Mouse (Mus musculus) lung, postnatal 4 days (tissue): Measurements from ENCODE around the gene Nop53.

Source experiments
- DNase-seq, 2 experiments: peaks; one replicate each; pipeline ENCODE4 v3.0.0; 2021

Nop53 gene

GRCm38 (mm10) chr7:15945721-15946536 is at the start of gene Nop53:
Gene Nop53, minus strand, starts transcription at chr7:15946074.
- DNase-seq = peak; percentile 92 to 93

GRCm38 (mm10) chr7:15993789-15994188 is 47.9 kb upstream of the Nop53 start:
- no peak for DNase-seq

- DNase-seq = no peak
Observed at GRCm38 (mm10) chr7:15993152-15993551, 47.3 kb upstream of the Nop53 start.

GRCm38 (mm10) chr7:15991764-15992163 is 45.9 kb upstream of the Nop53 start:
- no peak for DNase-seq

DNA sequence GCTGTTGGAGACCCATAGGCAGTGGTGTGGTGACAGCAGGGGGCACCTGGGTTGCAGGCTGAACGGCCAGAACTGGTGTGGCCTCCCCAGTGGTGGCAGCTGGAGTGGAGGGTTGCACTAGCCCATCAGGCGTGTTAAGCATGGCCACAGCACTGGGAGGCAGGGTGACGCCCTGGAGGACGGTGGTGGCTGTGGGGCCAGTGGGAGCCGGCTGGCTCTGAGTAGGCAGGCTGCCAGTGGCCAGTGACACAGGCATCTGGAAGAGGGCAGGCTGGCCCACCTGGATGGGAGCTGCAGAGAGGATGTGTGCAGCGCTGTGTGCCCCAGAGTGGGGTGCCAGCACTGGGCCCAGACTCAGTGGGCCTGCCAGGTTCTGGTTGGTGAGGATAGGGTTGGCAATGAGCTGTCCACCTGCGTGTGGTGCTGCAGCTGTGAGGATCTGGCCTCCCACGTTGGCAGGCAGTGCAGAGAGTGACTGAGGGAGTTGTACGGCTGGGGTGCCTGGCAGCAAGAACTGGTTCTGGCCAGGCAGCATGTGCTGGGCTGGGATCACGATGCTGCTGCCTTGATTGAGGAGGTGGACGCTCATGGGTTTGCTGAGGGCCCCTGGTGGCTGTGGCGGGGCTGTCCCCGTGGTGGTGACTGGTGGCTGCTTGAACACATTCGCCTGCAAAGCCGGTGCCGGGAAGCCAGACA is 41.9 kb upstream of the Nop53 start:
- DNase-seq = no peak

DNA sequence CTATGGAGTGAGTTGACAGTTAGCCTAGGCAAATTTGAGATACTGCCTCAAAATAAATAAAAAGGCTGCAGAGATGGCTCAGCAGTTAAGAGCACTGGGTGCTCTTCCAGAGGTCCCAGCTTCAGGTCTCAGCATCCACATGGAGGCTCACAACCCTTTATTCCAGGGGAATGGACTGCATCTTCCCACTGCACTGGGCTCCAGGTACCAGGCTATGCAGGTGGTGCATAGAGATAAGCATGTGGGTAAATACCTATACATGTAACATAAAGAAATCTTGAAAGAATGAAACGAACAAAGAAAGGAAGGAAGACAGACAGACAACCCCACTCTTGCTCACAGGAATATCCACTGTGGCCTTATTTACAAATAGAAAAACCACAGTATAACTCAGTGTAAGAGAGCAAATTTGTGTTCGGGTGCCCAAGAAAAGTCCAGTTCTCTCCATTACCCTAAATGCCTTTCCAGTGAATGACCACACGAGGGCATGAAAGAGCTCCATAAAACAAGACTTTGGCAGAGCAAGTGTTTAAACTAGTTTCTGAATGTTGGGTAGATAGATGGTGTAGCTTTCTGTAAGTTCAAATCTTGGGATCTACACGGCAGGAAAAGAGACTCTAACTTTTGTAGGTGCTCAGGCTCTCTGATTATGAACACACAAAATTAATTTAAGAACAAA is 37.0 kb upstream of the Nop53 start:
- peak in 1 of 2 experiments; percentile 57 for DNase-seq

DNA sequence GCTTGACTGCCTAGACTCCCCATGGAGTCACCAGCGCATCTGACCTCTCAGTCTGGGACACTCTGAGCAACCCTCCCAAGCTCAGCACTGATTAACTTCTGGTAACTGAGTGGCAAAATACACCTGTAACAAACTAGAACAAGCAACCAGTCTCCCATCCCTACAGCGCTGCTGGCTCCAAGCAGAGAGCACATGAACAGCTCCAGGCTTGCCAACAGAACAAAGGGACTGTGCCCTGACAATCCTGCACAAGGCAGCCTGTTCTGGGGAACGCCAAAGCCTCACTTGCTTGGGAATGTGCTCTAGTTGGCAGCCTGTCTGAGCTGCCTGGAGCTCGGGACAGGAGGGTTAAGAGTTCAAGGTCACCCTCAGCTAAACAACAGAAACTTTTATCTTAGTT is 35.7 kb upstream of the Nop53 start:
- no peak for DNase-seq

GRCm38 (mm10) chr7:15980246-15980645 is 34.4 kb upstream of the Nop53 start:
- DNase-seq = peak; percentile 67 to 83

DNA sequence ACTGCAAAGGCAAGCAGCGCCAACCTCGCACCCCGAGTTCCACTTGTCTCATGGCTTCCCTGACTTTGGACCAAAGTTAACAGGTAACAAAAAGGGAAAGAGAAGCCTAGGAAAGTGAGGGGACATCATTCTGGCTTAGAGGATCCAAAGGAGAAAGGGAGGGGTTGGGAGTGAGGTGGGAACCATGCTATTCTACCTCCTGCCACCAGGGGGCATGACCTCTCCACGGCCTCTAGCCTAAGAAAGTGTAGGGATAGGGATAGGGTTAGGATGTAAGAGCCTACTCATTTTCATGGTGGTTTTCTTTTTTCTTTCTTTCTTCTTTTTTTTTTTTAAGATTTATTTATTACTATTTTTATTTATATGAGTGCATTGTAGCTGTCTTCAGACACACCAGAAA is 30.0 kb upstream of the Nop53 start:
- peak; percentile 47 to 73 for DNase-seq

DNA sequence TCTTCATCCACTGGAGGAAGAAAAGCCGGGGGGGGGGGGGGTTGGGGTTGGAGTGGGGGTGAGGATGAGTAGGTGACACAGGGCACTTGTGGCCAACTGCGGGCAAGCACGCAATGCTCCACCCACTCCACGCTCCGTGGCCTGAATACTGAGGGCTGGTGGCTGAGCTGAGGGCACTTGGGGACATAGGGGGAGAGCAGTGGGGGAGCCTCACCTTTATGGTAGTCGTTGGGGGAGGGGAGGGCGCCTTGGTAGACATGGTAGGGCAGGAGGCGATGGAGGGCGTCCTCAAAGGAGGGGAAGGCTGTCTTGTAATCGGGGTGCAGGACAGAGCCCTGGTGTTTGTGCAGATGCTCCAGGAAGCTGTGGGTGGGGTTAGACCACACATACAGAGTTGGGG is 29.6 kb upstream of the Nop53 start:
- DNase-seq = no peak

GRCm38 (mm10) chr7:15974712-15975111 is 28.8 kb upstream of the Nop53 start:
- DNase-seq = peak; percentile 68 to 79

GRCm38 (mm10) chr7:15972247-15972646 is 26.4 kb upstream of the Nop53 start:
- DNase-seq = no peak

- no peak for DNase-seq
Observed at GRCm38 (mm10) chr7:15969674-15970073, 23.8 kb upstream of the Nop53 start.

GRCm38 (mm10) chr7:15968322-15968721 is 22.4 kb upstream of the Nop53 start:
- no peak for DNase-seq

- DNase-seq = peak; percentile 90 to 92
Observed at GRCm38 (mm10) chr7:15967312-15967711, 21.4 kb upstream of the Nop53 start, which contains the start of gene Ehd2. Gene Ehd2, minus strand, starts transcription at chr7:15967567.

GRCm38 (mm10) chr7:15966489-15966888 is 20.6 kb upstream of the Nop53 start:
- DNase-seq = no peak

DNA sequence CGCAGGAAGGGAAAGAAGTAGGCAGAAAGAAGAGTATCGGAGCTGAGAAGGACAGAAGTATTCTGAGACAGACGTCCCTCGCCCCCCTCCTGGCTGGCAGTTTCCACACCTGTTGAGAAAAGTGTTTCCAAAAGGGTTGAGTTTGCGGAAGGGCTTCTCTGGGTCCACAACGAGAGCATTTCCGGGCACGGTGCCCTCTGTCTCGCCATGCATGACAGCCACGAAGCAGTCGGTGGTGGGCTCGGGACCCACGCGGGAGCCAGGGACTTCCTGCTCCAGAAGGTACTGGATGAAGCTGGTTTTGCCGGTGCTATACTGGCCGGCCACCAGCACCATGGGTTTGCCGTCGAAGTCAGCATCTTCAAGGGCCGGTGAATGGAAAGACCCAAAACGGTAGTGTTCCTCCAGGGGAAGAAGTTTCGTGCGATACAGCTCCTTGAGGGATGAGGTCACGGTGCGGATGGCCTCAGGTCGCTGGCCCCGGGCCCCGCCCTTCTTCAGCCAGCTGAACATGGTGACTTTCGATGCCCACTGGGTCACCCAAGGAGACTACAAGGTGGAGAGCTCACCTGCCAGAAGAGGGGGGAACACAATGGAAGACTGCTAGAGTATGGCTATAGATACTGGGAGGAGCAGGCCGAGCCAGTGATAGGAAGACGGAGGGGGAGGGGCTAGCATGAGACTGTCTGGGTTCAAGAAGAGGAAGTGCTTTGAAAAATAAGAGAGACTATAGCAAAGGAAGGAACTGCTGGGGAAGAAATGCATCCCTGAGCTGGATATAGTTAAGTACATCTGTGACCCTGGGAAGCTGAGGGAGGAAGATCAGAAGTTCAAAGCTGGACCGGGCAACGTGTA is 18.2 kb upstream of the Nop53 start:
- DNase-seq = no peak

- DNase-seq = peak; percentile 89 to 95
Observed at GRCm38 (mm10) chr7:15962311-15963288, 16.7 kb upstream of the Nop53 start.

DNA sequence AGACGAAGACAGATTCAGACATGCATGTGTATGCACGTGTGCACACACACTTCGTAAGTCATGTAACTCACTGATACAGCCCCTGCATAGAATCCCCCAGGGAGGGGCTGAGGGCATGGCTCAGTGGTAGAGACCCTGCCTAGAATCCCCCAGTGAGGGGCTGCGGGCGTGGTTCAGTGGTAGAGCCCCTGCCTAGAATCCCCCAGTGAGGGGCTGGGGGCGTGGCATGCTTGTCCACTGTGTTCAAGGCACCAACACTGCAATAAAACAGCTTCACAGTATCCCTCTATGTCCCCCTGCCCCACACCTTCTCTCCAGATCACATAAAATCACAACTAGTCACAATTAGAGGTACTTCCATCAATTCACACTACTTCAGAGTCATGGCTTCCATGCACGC is 15.9 kb upstream of the Nop53 start:
- DNase-seq = no peak

- peak in 1 of 2 experiments; percentile 74 for DNase-seq
Observed at GRCm38 (mm10) chr7:15961239-15961638, 15.4 kb upstream of the Nop53 start.

DNA sequence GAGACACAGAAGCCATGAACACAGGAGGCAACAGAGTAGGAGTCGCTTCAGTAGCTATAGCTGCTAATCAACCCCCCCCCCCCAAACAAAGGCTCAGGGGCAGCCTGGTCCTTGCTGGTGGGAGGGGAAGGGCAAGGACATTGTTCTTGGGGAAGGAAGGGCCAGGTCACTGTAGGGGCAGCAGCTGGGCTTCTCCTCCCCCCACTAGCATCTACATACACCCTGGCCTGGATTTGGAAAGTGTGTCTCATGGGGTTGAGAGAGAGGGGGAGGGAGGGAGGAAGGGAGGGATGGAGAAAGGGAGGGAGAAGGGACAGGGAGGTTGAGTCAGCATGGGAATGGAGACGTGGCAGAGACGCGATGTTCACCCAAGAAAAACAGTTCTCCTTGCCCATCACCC is 14.8 kb upstream of the Nop53 start:
- DNase-seq = peak in 1 of 2 experiments; percentile 57
